Mouse (Mus musculus) layer of hippocampus, postnatal 14 days (tissue): ENCODE measurements around the gene Stk32b. TPM values are rescaled to one million over a fixed set of nuclear protein-coding genes. Genes with fewer than 3 reads are reported as not detected.

Experiments
- DNase-seq, 2 experiments: peaks; one replicate each; pipeline ENCODE4 v3.0.0; 2021 to 2022; ENCODE audit warnings: low spot score in 2 of 2, mixed read lengths in 1 of 2
- total RNA-seq, 2 experiments: library from RNA; stranded (reverse); gene quantifications; 2 replicates each; pipeline ENCODE4 v1.2.3; 2021

Stk32b gene
- total RNA-seq, 2 experiments from 2014 or later, result 7.5 to 8.1 TPM

DNA sequence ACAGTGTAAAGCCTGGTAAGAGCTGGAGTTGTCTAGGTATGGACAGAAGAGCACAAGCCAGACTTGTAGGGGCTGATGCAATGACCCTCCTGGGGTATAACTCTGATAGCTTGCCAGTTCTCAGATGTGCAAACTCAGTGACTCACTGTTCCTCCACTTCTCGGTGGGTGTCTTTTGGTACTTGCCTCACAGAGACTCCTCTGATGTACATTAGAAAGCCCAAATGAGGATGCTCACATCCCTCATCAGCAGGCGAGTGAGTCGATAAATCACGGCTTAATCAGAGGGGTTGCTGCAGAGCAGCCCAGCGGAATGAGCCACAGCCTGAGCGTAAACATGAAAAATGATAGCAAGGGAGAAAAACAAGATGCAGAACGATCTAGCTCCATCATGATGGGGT, 46.2 kb downstream of the Stk32b start:
- no peak for DNase-seq

DNA sequence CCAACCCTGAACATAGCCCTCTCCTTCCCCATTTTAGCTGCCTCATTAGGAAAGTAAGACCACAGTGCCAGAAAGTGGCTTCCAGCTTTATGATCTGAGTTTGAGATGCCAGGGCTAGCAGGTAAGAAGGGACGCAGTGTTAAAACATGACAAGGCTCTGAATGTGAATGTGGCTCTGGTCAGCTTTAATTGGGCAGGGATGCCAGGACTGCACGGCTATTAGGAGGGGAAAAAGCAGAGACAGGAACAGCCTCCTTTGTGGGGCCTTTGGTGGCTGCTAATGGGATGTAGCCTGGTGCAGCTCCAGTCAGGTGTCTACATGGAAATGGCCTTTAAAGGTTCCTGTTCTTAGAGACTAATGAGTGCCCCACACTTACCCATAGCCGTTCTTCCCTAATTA, 52.0 kb downstream of the Stk32b start:
- no peak for DNase-seq

DNA sequence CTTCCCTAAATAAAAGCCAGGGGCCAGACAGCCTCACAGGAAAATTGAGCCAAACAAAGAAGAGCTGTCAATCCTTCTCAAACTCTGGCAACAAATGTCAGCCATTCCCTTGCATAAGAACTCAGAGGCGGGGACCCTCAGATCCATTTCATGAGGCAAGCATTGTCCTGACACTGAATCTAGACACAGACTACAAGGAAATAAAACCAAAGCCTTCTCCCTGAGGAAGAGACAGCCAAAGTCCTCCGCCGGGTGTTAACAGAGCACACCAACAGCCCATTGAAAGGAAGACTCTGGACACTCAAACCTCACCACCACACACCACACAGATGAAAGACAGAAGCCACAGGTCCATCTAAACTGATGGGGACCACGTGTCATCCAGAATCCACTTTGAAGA, 57.8 kb downstream of the Stk32b start:
- DNase-seq, result no peak

DNA sequence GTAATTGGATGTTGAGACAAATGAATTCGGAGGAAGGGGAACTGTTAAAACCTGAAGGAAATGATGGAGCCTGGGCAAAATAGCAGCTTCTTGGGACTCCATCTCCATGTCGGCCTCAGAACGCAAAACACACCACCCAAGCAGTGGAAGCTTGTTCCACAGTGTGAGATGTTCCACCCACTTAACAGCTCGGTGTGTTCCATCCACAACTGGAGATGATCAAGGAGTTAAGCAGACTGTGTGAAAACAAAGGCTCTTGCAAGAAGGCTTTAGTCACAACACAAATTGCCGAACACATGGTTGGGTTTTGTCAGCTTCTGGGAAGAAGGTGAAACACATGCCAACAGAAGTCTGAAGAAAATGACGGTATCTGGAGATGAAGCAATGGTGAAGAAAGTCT, 59.2 kb downstream of the Stk32b start:
- DNase-seq, result peak in 1 of 2 experiments; percentile 41

GRCm38 (mm10) chr5:37655208-37655607, 61.8 kb downstream of the Stk32b start:
- peak in 1 of 2 experiments; percentile 41 for DNase-seq

DNA sequence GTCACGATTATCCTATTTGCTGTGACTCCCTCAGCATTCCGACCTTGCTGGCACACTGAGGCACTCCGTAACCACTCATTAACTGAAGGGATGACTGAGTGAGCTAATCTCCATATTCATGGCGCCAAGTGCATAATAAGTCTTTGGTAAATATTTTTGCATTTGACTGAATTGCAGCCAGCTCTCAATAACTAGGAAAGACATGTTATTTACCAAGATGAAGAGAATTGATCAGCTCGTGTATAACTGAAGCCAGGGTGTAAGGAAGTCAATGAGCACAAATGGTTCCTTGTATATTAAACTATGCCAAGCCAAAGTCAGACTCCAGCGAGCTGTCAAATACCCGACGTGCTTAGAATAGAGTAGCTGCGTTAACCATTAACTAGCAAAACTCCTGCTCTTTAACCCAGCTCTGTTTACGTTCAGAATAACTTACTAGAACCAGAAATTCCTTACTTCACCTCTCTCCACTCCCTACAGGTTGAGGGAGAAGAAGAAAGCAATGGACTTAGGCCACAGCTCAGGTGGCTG, 66.2 kb downstream of the Stk32b start:
- DNase-seq, result no peak

GRCm38 (mm10) chr5:37650089-37650601, 66.8 kb downstream of the Stk32b start:
- no peak for DNase-seq

- DNase-seq, result no peak
These were observed 72.9 kb downstream of the Stk32b start for GRCm38 (mm10) chr5:37644082-37644481.

DNA sequence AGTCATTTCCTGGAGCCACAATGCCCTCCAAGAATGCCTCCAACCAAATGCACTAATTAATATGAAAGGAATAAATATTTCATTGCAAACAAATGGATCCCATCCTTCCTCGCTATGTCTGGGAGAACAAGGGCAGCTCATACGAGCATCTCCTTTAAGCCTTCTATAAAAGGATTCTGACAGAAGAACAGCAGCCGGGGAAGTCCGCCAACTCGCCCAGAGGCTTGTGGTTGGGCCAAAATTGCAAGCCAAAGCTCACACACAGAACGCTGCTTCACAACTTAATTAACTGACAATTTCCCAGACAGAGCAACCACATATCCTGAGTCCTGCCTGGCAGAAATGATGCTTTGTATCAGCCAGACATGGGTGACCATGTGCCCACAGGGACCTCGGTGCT, 74.5 kb downstream of the Stk32b start:
- peak in 1 of 2 experiments; percentile 13 for DNase-seq

DNA sequence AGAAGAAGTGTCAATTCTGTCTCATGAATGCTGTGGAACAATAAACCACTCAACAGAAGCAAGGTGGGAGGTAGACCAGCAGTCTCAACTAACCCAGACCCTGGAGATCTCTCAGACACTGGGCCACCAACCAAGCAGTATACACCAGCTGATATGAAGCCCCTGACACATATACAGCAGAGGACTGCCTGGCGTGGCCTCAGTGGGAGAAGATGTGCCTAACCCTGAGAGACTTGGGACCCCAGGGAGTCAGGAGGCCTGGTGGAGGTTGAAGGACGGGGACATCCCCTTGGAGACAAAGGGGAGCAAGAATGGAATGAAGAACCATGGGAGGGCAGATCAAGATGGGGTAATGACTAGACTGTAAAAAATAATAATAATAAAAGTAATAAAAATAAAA, 82.2 kb downstream of the Stk32b start:
- DNase-seq, result no peak

DNA sequence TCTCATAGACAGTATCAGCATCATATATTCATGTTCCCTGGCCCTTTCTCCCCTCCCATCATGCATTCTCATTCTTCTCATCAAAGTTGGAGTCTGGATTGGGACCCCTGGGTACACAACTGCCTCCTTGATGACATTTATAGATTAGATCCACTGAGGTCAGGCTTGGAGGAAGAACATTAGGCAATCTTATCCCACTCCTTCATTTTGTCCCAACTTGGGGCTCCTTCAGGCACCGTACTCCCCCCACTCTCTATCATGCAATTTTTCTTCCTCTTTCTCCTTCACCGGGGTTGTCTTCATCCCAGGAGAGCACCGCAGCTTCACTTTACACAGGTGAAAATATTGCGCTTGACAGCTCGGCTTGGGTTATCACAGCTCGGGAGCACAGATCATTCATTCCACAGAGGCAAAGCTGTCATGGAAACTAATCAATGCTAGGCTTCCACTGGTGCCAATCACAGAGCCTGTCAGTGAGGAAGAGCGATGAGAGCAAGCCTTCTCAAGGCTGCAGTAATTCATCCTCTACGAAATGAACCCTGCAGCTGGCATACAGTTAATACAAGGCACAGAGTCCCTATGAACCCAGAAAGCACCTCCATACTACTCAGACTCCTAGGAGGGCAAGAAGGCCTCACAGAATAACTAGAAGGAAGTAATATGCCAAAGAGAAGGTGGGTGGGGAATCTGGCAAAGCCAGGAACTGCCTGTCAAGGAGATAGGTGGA, 89.4 kb downstream of the Stk32b start:
- DNase-seq, result no peak

DNA sequence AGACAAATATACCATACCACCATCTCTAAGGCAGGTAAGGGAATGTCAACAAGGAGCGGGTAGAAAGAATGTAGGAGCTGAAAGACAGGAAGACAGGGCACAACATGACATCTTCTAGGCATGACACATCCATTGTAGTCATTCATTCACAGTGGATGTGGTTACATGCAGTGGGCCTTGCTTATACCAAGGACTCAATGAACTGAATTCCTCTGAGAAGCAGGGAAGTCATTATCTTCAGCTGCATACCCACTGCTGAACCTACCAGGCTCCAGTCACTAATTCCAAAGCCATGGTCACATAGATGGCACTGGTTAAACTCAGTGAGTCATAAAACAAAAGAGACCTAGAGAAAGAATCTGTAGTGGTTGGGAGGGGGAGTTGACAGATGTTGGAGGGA, 105.1 kb downstream of the Stk32b start:
- DNase-seq, result no peak

DNA sequence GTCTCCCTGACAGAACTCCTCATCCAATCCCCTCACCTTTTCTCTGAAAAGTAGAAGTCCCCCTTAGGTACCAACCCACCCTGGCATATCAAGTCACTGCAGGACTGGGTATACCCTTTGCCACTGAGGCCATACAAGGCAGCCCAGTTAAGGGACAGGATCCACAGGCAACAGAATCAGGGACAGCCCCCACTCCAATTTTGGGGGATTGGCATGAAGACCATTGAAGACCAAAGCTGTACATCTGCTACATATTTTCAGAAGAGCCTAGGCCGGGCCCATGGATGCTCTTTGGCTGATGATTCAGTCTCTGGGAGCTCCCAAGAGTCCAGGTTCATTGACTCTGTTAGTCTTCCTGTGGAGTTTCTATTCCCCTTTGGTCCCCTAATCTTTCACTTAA, 117.4 kb downstream of the Stk32b start:
- DNase-seq, result no peak

DNA sequence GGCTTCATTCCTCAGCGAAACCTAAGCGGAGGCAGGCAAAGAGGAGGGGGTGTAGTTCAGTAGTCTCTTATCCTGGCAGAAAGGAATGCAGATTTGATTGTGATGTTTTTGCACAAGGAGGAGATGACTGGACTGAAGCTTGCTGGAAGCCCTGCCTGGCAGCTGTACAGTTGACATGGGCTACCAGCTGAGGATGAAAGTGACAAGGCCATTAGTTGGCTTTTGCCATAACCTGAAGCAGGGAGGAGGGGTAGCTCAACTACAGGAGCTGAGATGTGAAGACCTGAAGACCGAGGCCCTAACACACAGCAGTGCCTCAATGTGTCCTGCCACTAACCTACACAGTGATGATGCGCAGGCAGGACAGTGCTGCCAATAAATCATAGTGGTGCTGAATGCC, 118.7 kb downstream of the Stk32b start:
- no peak for DNase-seq

DNA sequence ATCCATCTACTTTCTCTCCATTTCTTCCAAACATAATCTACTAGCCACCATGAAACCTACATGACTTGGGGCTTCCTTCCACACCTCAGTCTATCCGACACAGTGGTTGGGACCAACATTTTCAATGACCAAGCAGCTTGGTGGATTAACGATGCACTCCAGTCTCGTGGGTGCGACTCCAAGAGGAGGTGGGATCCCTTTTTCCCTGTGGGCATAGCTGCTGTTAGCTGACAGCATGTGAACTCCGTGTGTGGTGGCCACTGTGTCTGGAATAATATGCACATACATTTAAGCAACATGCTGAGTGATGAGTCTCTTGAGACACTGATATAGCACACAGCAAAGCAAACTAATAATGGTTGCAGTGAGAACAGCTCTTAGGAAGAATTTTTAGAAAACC, 124.6 kb downstream of the Stk32b start:
- no peak for DNase-seq

- no peak for DNase-seq
These were observed 129.1 kb downstream of the Stk32b start for GRCm38 (mm10) chr5:37587861-37588260.

DNA sequence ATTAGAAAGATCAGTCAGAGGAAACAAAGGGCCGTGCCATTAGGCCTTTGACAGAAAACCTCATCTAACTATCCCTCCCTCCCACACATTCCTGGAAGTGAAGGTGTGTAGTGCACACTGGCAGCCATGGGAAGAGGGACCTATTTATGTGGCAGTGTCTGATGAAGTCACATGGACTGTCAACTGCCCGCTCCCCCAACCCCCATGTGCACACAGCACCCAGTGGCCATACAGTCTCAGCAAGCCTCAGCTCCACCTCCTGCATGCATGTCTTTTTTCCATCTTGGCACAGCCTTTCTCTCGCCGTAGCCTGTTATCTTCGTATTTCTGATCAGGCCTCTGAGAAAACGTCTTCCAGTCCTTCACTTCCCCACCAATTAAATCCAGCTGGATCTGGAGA, 130.9 kb downstream of the Stk32b start:
- no peak for DNase-seq

DNA sequence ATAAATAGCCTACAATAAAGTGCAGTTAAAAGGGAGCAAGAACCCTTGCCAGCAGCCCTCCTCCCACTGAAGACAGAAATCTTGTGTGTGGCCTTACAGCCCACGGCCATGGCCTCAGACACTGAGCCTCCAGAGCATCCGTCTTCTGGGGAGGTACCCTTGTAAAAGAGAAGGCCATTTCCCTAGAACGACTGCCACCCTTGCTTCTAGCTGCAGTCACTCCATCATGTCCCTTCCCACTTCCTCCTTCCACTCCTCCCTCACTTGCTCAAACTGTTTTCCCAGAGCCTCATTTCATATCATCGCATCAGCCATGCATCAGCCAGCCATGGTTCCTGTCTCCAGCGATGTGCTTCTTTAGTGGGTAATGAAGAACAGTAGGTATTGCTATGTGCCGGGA, 141.5 kb downstream of the Stk32b start:
- DNase-seq, result no peak

GRCm38 (mm10) chr5:37557274-37557815, 159.6 kb downstream of the Stk32b start:
- DNase-seq, result peak in 1 of 2 experiments; percentile 4

GRCm38 (mm10) chr5:37554231-37554630, 162.7 kb downstream of the Stk32b start:
- no peak for DNase-seq

DNA sequence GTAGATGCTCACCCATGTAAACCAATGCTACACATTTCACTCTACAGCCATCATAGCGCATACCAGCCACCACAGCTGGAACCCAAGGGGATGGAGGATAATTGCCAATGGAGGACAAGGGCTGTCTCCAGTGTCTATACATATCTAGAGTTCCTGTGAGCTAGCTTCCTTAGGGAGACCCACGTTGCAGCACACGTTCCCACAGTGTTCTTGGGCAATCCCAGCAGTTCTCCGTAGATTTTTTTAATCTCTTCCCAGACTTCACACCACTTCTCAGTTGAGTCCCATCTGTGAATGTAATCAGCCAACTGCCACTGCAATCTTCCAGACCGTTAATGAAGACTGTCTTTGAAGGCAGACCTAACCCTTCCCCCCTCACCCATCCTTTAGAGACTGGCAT, 165.3 kb downstream of the Stk32b start:
- peak in 1 of 2 experiments; percentile 29 for DNase-seq

- DNase-seq, result peak in 1 of 2 experiments; percentile 17
These were observed 181.2 kb downstream of the Stk32b start for GRCm38 (mm10) chr5:37535726-37536293.
